Mouse (Mus musculus) liver, embryonic 11.5 days (tissue): Measurements from ENCODE around the gene Pla1a. TPM values are rescaled to one million over a fixed set of nuclear protein-coding genes. Genes with fewer than 3 reads are reported as not detected.

Experiments
- ATAC-seq: fragments of 200-750 bp; cut with Nextera tagmentation; replicated peaks from 2 replicates; pipeline ENCODE4 v1.8.0; 2017; ENCODE audit warnings: moderate number of reproducible peaks, mild to moderate bottlenecking, moderate TSS enrichment, moderate library complexity; ENCODE audit not compliant: low FRiP score
- DNase-seq: peaks from one replicate; pipeline ENCODE4 v3.0.0-alpha.2; 2017; ENCODE audit warnings: low spot score
- H3K27ac ChIP-seq: fragments of 300-500 bp; sonication (generic); 2 replicates; pipeline ENCODE4 v1.5.1; 2014; ENCODE audit warnings: mild to moderate bottlenecking, low read depth, low read length, control low read depth
- H3K27me3 ChIP-seq: fragments of 300-500 bp; sonication (generic); replicated peaks from 2 replicates; pipeline ENCODE4 v1.6.1; 2014; ENCODE audit warnings: low read length, mixed read lengths; ENCODE audit not compliant: control insufficient read depth, insufficient read depth
- H3K36me3 ChIP-seq: fragments of 300-500 bp; sonication (generic); 2 replicates; pipeline ENCODE4 v1.6.1; 2014; ENCODE audit warnings: mild to moderate bottlenecking, low read length, moderate library complexity, mixed read lengths; ENCODE audit not compliant: control insufficient read depth, insufficient read depth
- H3K4me1 ChIP-seq: fragments of 300-500 bp; sonication (generic); replicated peaks from 2 replicates; pipeline ENCODE4 v1.6.1; 2014; ENCODE audit warnings: low read length, mixed read lengths; ENCODE audit not compliant: control insufficient read depth, insufficient read depth
- H3K4me2 ChIP-seq: fragments of 300-500 bp; sonication (generic); 2 replicates; pipeline ENCODE4 v1.6.1; 2014; ENCODE audit warnings: mild to moderate bottlenecking, control low read depth, moderate library complexity
- H3K4me3 ChIP-seq: fragments of 300-500 bp; sonication (generic); 2 replicates; pipeline ENCODE4 v1.5.1; 2014; ENCODE audit warnings: low read depth, low read length, control low read depth
- H3K9ac ChIP-seq: fragments of 300-500 bp; sonication (generic); 2 replicates; pipeline ENCODE4 v1.6.1; 2014; ENCODE audit warnings: low read depth, low read length, control low read depth
- H3K9me3 ChIP-seq: fragments of 300-500 bp; sonication (generic); 2 replicates; pipeline ENCODE4 v1.6.1; 2016; ENCODE audit warnings: low read length, inconsistent platforms, mixed read lengths; ENCODE audit not compliant: control insufficient read depth
- WGBS: fragments of 180-500 bp; shearing (Covaris S2); extraction: QIAGEN DNeasy Blood & Tissue Kit; methylation state at CpG from one replicate; pipeline ENCODE4 v1.1.7; 2014; 5-methylcytosine and 5-hydroxymethylcytosine counted together
- polyA plus RNA-seq: library from polyadenylated mRNA; unstranded; fragments of >200 nt; fragmentation: Nextera tagmentation; extraction: Ambion mirVana; gene quantifications from 2 replicates; pipeline ENCODE4 v1.2.1, GENCODE M21; 2014

Gene Pla1a
- polyA plus RNA-seq, 1 experiment from 2014 or later: 1.4 TPM

GRCm38 (mm10) chr16:38374379-38375140, 58.4 kb downstream of the Pla1a start:
- 62% methylated on average over 10 of the region's 10 CpGs for WGBS
- peak overlapping the region; percentile 36 for H3K4me3 ChIP-seq
- peaks cover 66% of the 10 kb centered on the region for H3K4me1 ChIP-seq
- H3K4me2 ChIP-seq: peak overlapping the region; percentile 58
- peak overlapping the region; percentile 32 for H3K9ac ChIP-seq
- ATAC-seq (no peak), DNase-seq (no peak)
- peak overlapping the region; percentile 45; the same call in 1 of the 2 replicates for H3K27ac ChIP-seq
- no peaks in the 10 kb centered on the region for H3K27me3 ChIP-seq
- H3K36me3 ChIP-seq: no peaks in the 10 kb centered on the region
- no peaks in the 10 kb centered on the region for H3K9me3 ChIP-seq

DNA sequence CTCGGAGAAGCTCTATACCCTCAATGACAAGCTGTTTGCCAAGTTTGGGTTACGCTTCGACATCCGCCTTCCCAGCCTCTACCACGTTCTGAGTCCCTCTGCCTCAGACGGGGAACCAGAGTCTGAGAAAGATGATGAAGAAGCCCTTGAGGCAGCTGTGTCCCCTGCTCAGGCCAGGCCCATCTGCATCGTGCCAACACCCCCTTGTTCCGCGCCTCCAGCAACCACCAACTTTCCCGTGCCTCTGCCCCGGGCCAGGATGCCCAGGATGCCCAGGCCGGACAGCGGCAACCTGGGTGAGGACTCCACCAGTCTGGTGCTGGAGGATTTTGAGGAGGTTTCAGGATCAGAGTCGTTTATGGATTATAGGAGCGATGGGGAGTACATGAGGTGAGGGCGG, 59.0 kb downstream of the Pla1a start:
- Histone ChIP-seq H3K27ac (no peak overlapping the region), H3K36me3 (no peaks in the 10 kb centered on the region), H3K9ac (no peak overlapping the region), H3K4me1 (peaks cover 69% of the 10 kb centered on the region), H3K27me3 (no peaks in the 10 kb centered on the region), H3K9me3 (no peaks in the 10 kb centered on the region), H3K4me2 (peak overlapping the region; percentile 58), H3K4me3 (peak overlapping the region; percentile 13; the same call in 1 of the 2 replicates)
- ATAC-seq (no peak), DNase-seq (no peak)
- 83% methylated on average over 16 of the region's 16 CpGs for WGBS

- Histone ChIP-seq H3K36me3 (no peaks in the 10 kb centered on the region), H3K27me3 (no peaks in the 10 kb centered on the region), H3K9me3 (no peaks in the 10 kb centered on the region), H3K27ac (0 out of 2 replicates have a peak overlapping the region, but pooled peaks have one; percentile 6), H3K4me2 (peak overlapping the region; percentile 58), H3K4me3 (no peak overlapping the region), H3K9ac (no peak overlapping the region), H3K4me1 (peaks cover 68% of the 10 kb centered on the region)
- ATAC-seq: no peak
- WGBS: 66% methylated on average over 10 of the region's 10 CpGs
- no peak for DNase-seq
Measured at GRCm38 (mm10) chr16:38373439-38373838, 59.5 kb downstream of the Pla1a start.

GRCm38 (mm10) chr16:38372876-38373275, 60.1 kb downstream of the Pla1a start:
- Histone ChIP-seq H3K4me2 (peak overlapping the region; percentile 58), H3K4me3 (peak overlapping the region; percentile 34; the same call in 1 of the 2 replicates), H3K27me3 (no peaks in the 10 kb centered on the region), H3K9me3 (no peaks in the 10 kb centered on the region), H3K9ac (no peak overlapping the region; the same call in 1 of the 2 replicates), H3K36me3 (no peaks in the 10 kb centered on the region), H3K4me1 (peaks cover 70% of the 10 kb centered on the region), H3K27ac (peak overlapping the region; percentile 83; the same call in 1 of the 2 replicates)
- 83% methylated on average over 4 of the region's 4 CpGs for WGBS
- ATAC-seq: no peak
- no peak for DNase-seq

- H3K9me3 ChIP-seq: no peaks in the 10 kb centered on the region
- peak overlapping the region; percentile 52 for H3K9ac ChIP-seq
- 49% methylated on average over 15 of the region's 15 CpGs for WGBS
- H3K27ac ChIP-seq: peak overlapping the region; percentile 83
- no peaks in the 10 kb centered on the region for H3K27me3 ChIP-seq
- DNase-seq (no peak), ATAC-seq (peak; percentile 96)
- H3K4me2 ChIP-seq: peak overlapping the region; percentile 58
- no peaks in the 10 kb centered on the region for H3K36me3 ChIP-seq
- peak overlapping the region; percentile 34 for H3K4me3 ChIP-seq
- H3K4me1 ChIP-seq: peaks cover 66% of the 10 kb centered on the region
Measured at GRCm38 (mm10) chr16:38371705-38372296, 61.1 kb downstream of the Pla1a start.

- Histone ChIP-seq H3K4me2 (peak overlapping the region; percentile 30; the same call in 1 of the 2 replicates), H3K27me3 (no peaks in the 10 kb centered on the region), H3K4me3 (no peak overlapping the region)
Measured at GRCm38 (mm10) chr16:38370633-38371374, 62.1 kb downstream of the Pla1a start.

GRCm38 (mm10) chr16:38369992-38370484, 62.9 kb downstream of the Pla1a start:
- H3K4me1 ChIP-seq: peaks cover 50% of the 10 kb centered on the region

More at GRCm38 (mm10) chr16:38370633-38371374, 62.1 kb downstream of the Pla1a start:
- Histone ChIP-seq H3K9ac (peak overlapping the region; percentile 48), H3K27ac (peak overlapping the region; percentile 83), H3K36me3 (no peaks in the 10 kb centered on the region), H3K4me1 (peaks cover 57% of the 10 kb centered on the region), H3K9me3 (no peaks in the 10 kb centered on the region)
- ATAC-seq (no peak), DNase-seq (no peak)
- 84% methylated on average over 8 of the region's 8 CpGs for WGBS

GRCm38 (mm10) chr16:38369431-38369830, 63.5 kb downstream of the Pla1a start:
- no peak overlapping the region for H3K27ac ChIP-seq
- WGBS: 87% methylated on average over 8 of the region's 8 CpGs
- peaks cover 44% of the 10 kb centered on the region for H3K4me1 ChIP-seq
- no peaks in the 10 kb centered on the region for H3K9me3 ChIP-seq
- H3K4me3 ChIP-seq: no peak overlapping the region
- ATAC-seq (no peak), DNase-seq (no peak)
- H3K36me3 ChIP-seq: no peaks in the 10 kb centered on the region
- no peak overlapping the region for H3K9ac ChIP-seq
- no peaks in the 10 kb centered on the region for H3K27me3 ChIP-seq
- H3K4me2 ChIP-seq: no peak overlapping the region

More at GRCm38 (mm10) chr16:38369992-38370484, 62.9 kb downstream of the Pla1a start:
- ATAC-seq: no peak
- no peak for DNase-seq
- Histone ChIP-seq H3K4me3 (no peak overlapping the region), H3K9me3 (no peaks in the 10 kb centered on the region), H3K4me2 (no peak overlapping the region), H3K9ac (0 out of 2 replicates have a peak overlapping the region, but pooled peaks have one; percentile 48), H3K27me3 (no peaks in the 10 kb centered on the region), H3K27ac (peak overlapping the region; percentile 83; the same call in 1 of the 2 replicates), H3K36me3 (no peaks in the 10 kb centered on the region)
- WGBS: 71% methylated on average over 4 of the region's 4 CpGs
